Mouse (Mus musculus): Measurements from ENCODE around the gene Mpnd. TPM values are rescaled to one million over a fixed set of nuclear protein-coding genes. Genes with fewer than 3 reads are reported as not detected.

Gene Mpnd
- total and polyA plus RNA-seq, 3 experiments = 24.5 to 55.1 (median 26.8) TPM

- Histone ChIP-seq H3K4me2 (ENCODE audit: insufficient read depth, low read depth, poor library complexity, severe bottlenecking) (no peak overlapping the region), H3K9me3 (replicated peaks; ENCODE audit: low read length) (no peaks in the 10 kb centered on the region), H3K79me2 (replicated peaks; ENCODE audit: control insufficient read depth, extremely low read depth, insufficient read depth, poor library complexity, severe bottlenecking) (no peaks in the 10 kb centered on the region), H3K9ac (ENCODE audit: insufficient read depth, low read depth) (no peak overlapping the region), H3K36me3 (replicated peaks in 1 of 2; ENCODE audit: control insufficient read depth in 1 of 2, insufficient read depth in 1 of 2, low read length in 1 of 2) (peaks cover 39 to 78% of the 10 kb centered on the region in 2 experiments), H3K27ac (ENCODE audit: insufficient read depth, low read depth) (no peak overlapping the region), H3K27me3 (replicated peaks) (no peaks in the 10 kb centered on the region), H3K4me1 (ENCODE audit: control insufficient read depth in 1 of 2, insufficient read depth in 2 of 2) (peaks cover 0 to 16% of the 10 kb centered on the region in 2 experiments; a peak in 3 of 4 replicates), H3K4me3 (replicated peaks in 1 of 3; ENCODE audit: low read depth in 2 of 3, low read length in 2 of 3, poor library complexity in 1 of 3) (no peak overlapping the region)
- no peak for DNase-seq (ENCODE audit: extremely low read depth)
- dilution Hi-C loops (cut with MboI; ENCODE audit: extremely low pct_ligation_motif_present, extremely low pct_unique_long_range_greater_than_20kb, low sequenced_read_pairs) = no loop called here
- in situ Hi-C loops (cut with MboI; ENCODE audit: low pct_ligation_motif_present, low pct_unique_long_range_greater_than_20kb, low sequenced_read_pairs) = no loop called here
- TF ChIP-seq GABPA (IDR thresholded peaks at IDR 0.05; ENCODE audit: insufficient replicate concordance, low read depth, low read length) (no peak), POLR2AphosphoS2 (IDR thresholded peaks at IDR 0.05; ENCODE audit: low read depth, low read length) (no peak), E2F4 (IDR thresholded peaks at IDR 0.05; ENCODE audit: insufficient replicate concordance, low read depth, low read length) (no peak), ZKSCAN1 (IDR thresholded peaks at IDR 0.05; ENCODE audit: borderline replicate concordance, low read depth, low read length) (no peak), USF1 (IDR thresholded peaks at IDR 0.05; ENCODE audit: low read depth, low read length) (no peak), CHD2 (IDR thresholded peaks at IDR 0.05; ENCODE audit: low read length) (no peak), MEF2A (IDR thresholded peaks at IDR 0.05; ENCODE audit: borderline replicate concordance, low read depth, low read length) (no peak), PAX5 (IDR thresholded peaks at IDR 0.05; ENCODE audit: low read length) (no peak), ZC3H11A (IDR thresholded peaks at IDR 0.05; ENCODE audit: low read depth, low read length) (no peak)
Measured at GRCm38 (mm10) chr17:55967186-55967585, 38.3 kb upstream of the Mpnd start.

- in situ Hi-C loops (cut with MboI; ENCODE audit: low pct_ligation_motif_present, low pct_unique_long_range_greater_than_20kb, low sequenced_read_pairs) (no loop called here), dilution Hi-C loops (cut with MboI; ENCODE audit: extremely low pct_ligation_motif_present, extremely low pct_unique_long_range_greater_than_20kb, low sequenced_read_pairs) (no loop called here)
- TF ChIP-seq MAX (IDR thresholded peaks at IDR 0.05; ENCODE audit: low read length) (no peak), USF1 (IDR thresholded peaks at IDR 0.05; ENCODE audit: low read depth, low read length) (no peak), POLR2A (IDR thresholded peaks at IDR 0.05; ENCODE audit: low read depth, low read length) (no peak), UBTF (IDR thresholded peaks at IDR 0.05; ENCODE audit: low read depth, low read length) (no peak), ELF1 (IDR thresholded peaks at IDR 0.05; ENCODE audit: low read depth, low read length) (no peak), GABPA (IDR thresholded peaks at IDR 0.05; ENCODE audit: insufficient replicate concordance, low read depth, low read length) (no peak), RAD21 (IDR thresholded peaks at IDR 0.05; ENCODE audit: low read depth, low read length) (no peak), NELFE (IDR thresholded peaks at IDR 0.05; ENCODE audit: low read depth, low read length) (no peak), TCF12 (IDR thresholded peaks at IDR 0.05; ENCODE audit: low read depth, low read length) (no peak), MEF2A (IDR thresholded peaks at IDR 0.05; ENCODE audit: borderline replicate concordance, low read depth, low read length) (no peak), KAT2A (IDR thresholded peaks at IDR 0.05; ENCODE audit: insufficient replicate concordance, low read length) (no peak), CTCF (conservative IDR thresholded peaks at IDR 0.05 in 1 of 2, IDR thresholded peaks at IDR 0.05 in 1 of 2; ENCODE audit: low read depth in 2 of 2, low read length in 2 of 2) (no peak), JUN (IDR thresholded peaks at IDR 0.05; ENCODE audit: insufficient read depth, low read depth, low read length) (no peak), IRF4 (IDR thresholded peaks at IDR 0.05; ENCODE audit: low read depth, low read length) (no peak), ZKSCAN1 (IDR thresholded peaks at IDR 0.05; ENCODE audit: borderline replicate concordance, low read depth, low read length) (no peak), MAZ (IDR thresholded peaks at IDR 0.05; ENCODE audit: low read depth, low read length) (no peak), RCOR1 (conservative IDR thresholded peaks at IDR 0.05; ENCODE audit: low read depth, low read length) (no peak), MYC (IDR thresholded peaks at IDR 0.05; ENCODE audit: low read depth, low read length) (no peak), USF2 (conservative IDR thresholded peaks at IDR 0.05; ENCODE audit: low read depth, low read length) (no peak), ZMIZ1 (IDR thresholded peaks at IDR 0.05; ENCODE audit: low read depth, low read length) (no peak)
Measured at GRCm38 (mm10) chr17:55968210-55968609, 37.3 kb upstream of the Mpnd start.

More at GRCm38 (mm10) chr17:55968210-55968609, 37.3 kb upstream of the Mpnd start:
- H3K9me3 ChIP-seq (replicated peaks; ENCODE audit: low read length) = no peaks in the 10 kb centered on the region
- H3K4me2 ChIP-seq (ENCODE audit: insufficient read depth, low read depth, poor library complexity, severe bottlenecking) = no peak overlapping the region
- peaks cover 0 to 16% of the 10 kb centered on the region in 2 experiments; a peak in 3 of 4 replicates for H3K4me1 ChIP-seq (ENCODE audit: control insufficient read depth in 1 of 2, insufficient read depth in 2 of 2)
- no peaks in the 10 kb centered on the region for H3K27me3 ChIP-seq (replicated peaks)
- H3K4me3 ChIP-seq (replicated peaks in 1 of 3; ENCODE audit: low read depth in 2 of 3, low read length in 2 of 3, poor library complexity in 1 of 3) = no peak overlapping the region
- H3K9ac ChIP-seq (ENCODE audit: insufficient read depth, low read depth) = no peak overlapping the region
- H3K79me2 ChIP-seq (replicated peaks; ENCODE audit: control insufficient read depth, extremely low read depth, insufficient read depth, poor library complexity, severe bottlenecking) = no peaks in the 10 kb centered on the region
- H3K36me3 ChIP-seq (replicated peaks in 1 of 2; ENCODE audit: control insufficient read depth in 1 of 2, insufficient read depth in 1 of 2, low read length in 1 of 2) = peaks cover 33 to 70% of the 10 kb centered on the region in 2 experiments
- no peak for DNase-seq (ENCODE audit: extremely low read depth)
- no peak overlapping the region for H3K27ac ChIP-seq (ENCODE audit: insufficient read depth, low read depth)
